Comparison of ENCODE assay signal across 21 mouse cellular contexts in genomic region chr4:4464130-4464700, GRCm38 (mm10).
DNase-seq lines count a peak whose midpoint lies in the region; ATAC-seq and TF ChIP-seq lines count a peak whose summit lies in the region.
"Had no signal": no experiment of that assay in that cellular context is flagged by ENCODE, and none has a peak within 500 bp of the region (broad histone marks: within the 10 kb centered on the region; RNA-seq: fewer than 3 reads in every experiment).

No protein-coding gene starts in this region.

- no peaks in the 10 kb centered on the region for H3K9me3 ChIP-seq in kidney, postnatal 0 days (replicated peaks; ENCODE audit: low read length)
- H3K9me3 ChIP-seq: liver, embryonic 12.5 days had no signal

- no peak overlapping the region for H3K9ac ChIP-seq in kidney, postnatal 0 days (ENCODE audit: low read depth, low read length)
- H3K9ac ChIP-seq: liver, embryonic 12.5 days; midbrain, embryonic 13.5 days had no signal

- no peaks in the 10 kb centered on the region for H3K36me3 ChIP-seq in kidney, postnatal 0 days (ENCODE audit: insufficient read depth, low read length)
- no peaks in the 10 kb centered on the region for H3K36me3 ChIP-seq in kidney, adult 2 months (ENCODE audit: control insufficient read depth, insufficient read depth, low read length)
- H3K36me3 ChIP-seq: liver, embryonic 12.5 days; midbrain, embryonic 13.5 days had no signal

- H3K4me3 ChIP-seq in kidney, postnatal 0 days (replicated peaks; ENCODE audit: low read depth, low read length): no peak overlapping the region
- no peak overlapping the region for H3K4me3 ChIP-seq in kidney, adult 2 months (ENCODE audit: insufficient read depth, low read depth, low read length)
- H3K4me3 ChIP-seq: left cerebral cortex, adult 2 months; liver, embryonic 12.5 days; midbrain, embryonic 13.5 days had no signal

- 59% methylated on average over 4 of the region's 4 CpGs for WGBS in kidney, postnatal 0 days
- WGBS in kidney, adult 2 months: 53% methylated on average over 4 of the region's 4 CpGs

- H3K27ac ChIP-seq in kidney, postnatal 0 days: no peak overlapping the region
- H3K27ac ChIP-seq in kidney, adult 2 months (ENCODE audit: insufficient read depth, low read depth, low read length): no peak overlapping the region
- H3K27ac ChIP-seq: left cerebral cortex, adult 2 months; liver, embryonic 12.5 days; macrophage; midbrain, embryonic 13.5 days had no signal

- no peaks in the 10 kb centered on the region for H3K27me3 ChIP-seq in kidney, postnatal 0 days (ENCODE audit: insufficient read depth, low read length)
- H3K27me3 ChIP-seq in kidney, adult 2 months (replicated peaks; ENCODE audit: control insufficient read depth, insufficient read depth, low read length): no peaks in the 10 kb centered on the region
- H3K27me3 ChIP-seq: liver, embryonic 12.5 days; midbrain, embryonic 13.5 days had no signal

- TF ChIP-seq POLR2A in kidney, adult 2 months (IDR thresholded peaks at IDR 0.05; ENCODE audit: low read depth, low read length): no peak

- no peaks in the 10 kb centered on the region for H3K4me1 ChIP-seq in kidney, postnatal 0 days (replicated peaks; ENCODE audit: insufficient read depth, low read length)
- no peaks in the 10 kb centered on the region for H3K4me1 ChIP-seq in kidney, adult 2 months (ENCODE audit: control insufficient read depth, insufficient read depth, low read length)
- H3K4me1 ChIP-seq: liver, embryonic 12.5 days; midbrain, embryonic 13.5 days had no signal

- H3K4me2 ChIP-seq in kidney, postnatal 0 days (ENCODE audit: low read length): no peak overlapping the region
- H3K4me2 ChIP-seq: liver, embryonic 12.5 days; midbrain, embryonic 13.5 days had no signal

- no peak for TF ChIP-seq CTCF in kidney, postnatal 0 days (IDR thresholded peaks at IDR 0.05; ENCODE audit: low read depth)
- no peak for TF ChIP-seq CTCF in kidney, adult 2 months (conservative IDR thresholded peaks at IDR 0.05; ENCODE audit: insufficient read depth, insufficient read length, low read depth, low read length)

- ATAC-seq in kidney, postnatal 0 days (replicated peaks; ENCODE audit: low FRiP score, low read depth): no peak
- ATAC-seq: activated CD4-positive, CD25-positive, alpha-beta regulatory T cell, adult 4 months; liver, embryonic 12.5 days; midbrain, embryonic 13.5 days had no signal

- peak; percentile 25 for DNase-seq in kidney, postnatal 0 days (ENCODE audit: low spot score)
- DNase-seq in kidney, adult 2 months: no peak
- DNase-seq in NIH3T3 (ENCODE audit: low read depth): peak; percentile 5
- DNase-seq in lung, postnatal 10 days: peak; percentile 62
- DNase-seq in testis, postnatal 14 days (ENCODE audit: low spot score): no peak
- DNase-seq in adrenal gland, adult 18-20 months (ENCODE audit: low spot score in 2 of 2): no peak
- DNase-seq in adrenal gland, postnatal 4 days (ENCODE audit: low spot score in 2 of 2): no peak
- DNase-seq: adrenal gland, postnatal 25 days; cerebellum, adult 18-20 months; cerebellum, postnatal 25 days; embryo, embryonic 11 days; gastrocnemius, postnatal 10 days; heart, adult 11 months; kidney, postnatal 4 days; layer of hippocampus, adult 9-11 months; spleen, adult 18-20 months had no signal

Comparison
In these comparisons a context has a peak if more than half of its experiments do, and no peak if none do; other contexts are left out.
1. DNase-seq: peak in kidney, postnatal 0 days (single experiment), NIH3T3 (single experiment) and lung, postnatal 10 days (single experiment); none in kidney, adult 2 months (single experiment), testis, postnatal 14 days (single experiment), adrenal gland, adult 18-20 months (0 of 2) and adrenal gland, postnatal 4 days (0 of 2).